Comparison of ENCODE assay signal across 8 mouse cellular contexts in genomic region chr17:28048425-28048824, GRCm38 (mm10). TPM values are rescaled to one million over a fixed set of nuclear protein-coding genes. Genes with fewer than 3 reads are reported as not detected.
DNase-seq lines count a peak whose midpoint lies in the region; ATAC-seq and TF ChIP-seq lines count a peak whose summit lies in the region.

No protein-coding gene starts in this region.

- no peaks in the 10 kb centered on the region for H3K9me3 ChIP-seq in heart, embryonic 11.5 days (replicated peaks; ENCODE audit: control insufficient read depth, low read length)
- H3K9me3 ChIP-seq in E14TG2a.4 (ENCODE audit: low read length): no peaks in the 10 kb centered on the region
- H3K9me3 ChIP-seq in embryonic facial prominence, embryonic 15.5 days (replicated peaks): no peaks in the 10 kb centered on the region
- H3K9me3 ChIP-seq in kidney, embryonic 16.5 days (ENCODE audit: low read length): no peaks in the 10 kb centered on the region
- H3K9me3 ChIP-seq in neural tube, embryonic 12.5 days: no peaks in the 10 kb centered on the region

- H3K4me3 ChIP-seq in heart, embryonic 11.5 days (ENCODE audit: low read depth, low read length): no peak overlapping the region
- H3K4me3 ChIP-seq in E14TG2a.4 (replicated peaks; ENCODE audit: low read length): no peak overlapping the region
- H3K4me3 ChIP-seq in embryonic facial prominence, embryonic 15.5 days (replicated peaks): no peak overlapping the region
- no peak overlapping the region for H3K4me3 ChIP-seq in kidney, embryonic 16.5 days (ENCODE audit: low read length)
- no peak overlapping the region for H3K4me3 ChIP-seq in neural tube, embryonic 12.5 days

- peak; percentile 46; the same call in 1 of the 2 replicates for ATAC-seq in heart, embryonic 11.5 days (replicated peaks; ENCODE audit: insufficient number of reproducible peaks, low FRiP score, low TSS enrichment)
- peak; percentile 71; the same call in 1 of the 2 replicates for ATAC-seq in embryonic facial prominence, embryonic 15.5 days (ENCODE audit: insufficient number of reproducible peaks, low FRiP score, low TSS enrichment, low read depth)
- peak; percentile 56; the same call in 1 of the 2 replicates for ATAC-seq in kidney, embryonic 16.5 days (ENCODE audit: low FRiP score, low TSS enrichment)
- peak; percentile 76; the same call in 1 of the 2 replicates for ATAC-seq in neural tube, embryonic 12.5 days (ENCODE audit: low FRiP score, low read depth)

- TF ChIP-seq CTCF in E14TG2a.4 (conservative IDR thresholded peaks at IDR 0.05; ENCODE audit: low read length): peak; percentile 86

- 47% methylated on average over 4 of the region's 4 CpGs for WGBS in heart, embryonic 11.5 days (ENCODE audit: insufficient replicate concordance)
- WGBS in embryonic facial prominence, embryonic 15.5 days: 48% methylated on average over 4 of the region's 4 CpGs
- WGBS in kidney, embryonic 16.5 days: 41% methylated on average over 4 of the region's 4 CpGs
- 45% methylated on average over 4 of the region's 4 CpGs for WGBS in neural tube, embryonic 12.5 days

- no peaks in the 10 kb centered on the region for H3K27me3 ChIP-seq in heart, embryonic 11.5 days (ENCODE audit: control insufficient read depth, insufficient read depth, low read length)
- 0 out of 2 replicates have a peak, but pooled peaks cover 5% of the 10 kb centered on the region for H3K27me3 ChIP-seq in E14TG2a.4 (ENCODE audit: insufficient read depth, low read length)
- H3K27me3 ChIP-seq in embryonic facial prominence, embryonic 15.5 days: no peaks in the 10 kb centered on the region
- H3K27me3 ChIP-seq in kidney, embryonic 16.5 days (ENCODE audit: insufficient read depth, low read length): no peaks in the 10 kb centered on the region
- H3K27me3 ChIP-seq in neural tube, embryonic 12.5 days (replicated peaks): no peaks in the 10 kb centered on the region

- DNase-seq in heart, adult 9 months (ENCODE audit: low spot score in 2 of 2): no peak
- no peak for DNase-seq in adrenal gland, adult (ENCODE audit: inconsistent age in 2 of 2, low spot score in 1 of 2)
- DNase-seq in right cerebral cortex, adult 2 months (ENCODE audit: low spot score in 2 of 2): no peak

- no peaks in the 10 kb centered on the region; the same call in 1 of the 2 replicates for H3K36me3 ChIP-seq in heart, embryonic 11.5 days (ENCODE audit: control insufficient read depth, insufficient read depth, low read length)
- peaks cover 59% of the 10 kb centered on the region for H3K36me3 ChIP-seq in E14TG2a.4 (ENCODE audit: insufficient read depth, low read length)
- H3K36me3 ChIP-seq in embryonic facial prominence, embryonic 15.5 days: peaks cover 44% of the 10 kb centered on the region
- peaks cover 4% of the 10 kb centered on the region; the same call in 1 of the 2 replicates for H3K36me3 ChIP-seq in kidney, embryonic 16.5 days (ENCODE audit: insufficient read depth, low read length)
- peaks cover 58% of the 10 kb centered on the region for H3K36me3 ChIP-seq in neural tube, embryonic 12.5 days

- no peak overlapping the region for H3K27ac ChIP-seq in heart, embryonic 11.5 days (ENCODE audit: low read depth, low read length)
- H3K27ac ChIP-seq in embryonic facial prominence, embryonic 15.5 days (replicated peaks): no peak overlapping the region
- H3K27ac ChIP-seq in kidney, embryonic 16.5 days (ENCODE audit: low read length): no peak overlapping the region
- no peak overlapping the region for H3K27ac ChIP-seq in neural tube, embryonic 12.5 days

- no peak overlapping the region for H3K4me2 ChIP-seq in heart, embryonic 11.5 days
- H3K4me2 ChIP-seq in embryonic facial prominence, embryonic 15.5 days (replicated peaks): no peak overlapping the region
- H3K4me2 ChIP-seq in kidney, embryonic 16.5 days (replicated peaks; ENCODE audit: low read depth, low read length): no peak overlapping the region
- H3K4me2 ChIP-seq in neural tube, embryonic 12.5 days (replicated peaks): no peak overlapping the region

- no peaks in the 10 kb centered on the region for H3K4me1 ChIP-seq in heart, embryonic 11.5 days (ENCODE audit: control insufficient read depth, insufficient read depth, low read length)
- peaks cover 42% of the 10 kb centered on the region for H3K4me1 ChIP-seq in E14TG2a.4 (replicated peaks; ENCODE audit: low read depth, low read length)
- no peaks in the 10 kb centered on the region; the same call in 1 of the 2 replicates for H3K4me1 ChIP-seq in embryonic facial prominence, embryonic 15.5 days
- no peaks in the 10 kb centered on the region for H3K4me1 ChIP-seq in kidney, embryonic 16.5 days (ENCODE audit: insufficient read depth, low read length)
- H3K4me1 ChIP-seq in neural tube, embryonic 12.5 days: peaks cover 2% of the 10 kb centered on the region

- H3K9ac ChIP-seq in heart, embryonic 11.5 days (ENCODE audit: low read depth, low read length): no peak overlapping the region
- H3K9ac ChIP-seq in embryonic facial prominence, embryonic 15.5 days: no peak overlapping the region
- no peak overlapping the region for H3K9ac ChIP-seq in kidney, embryonic 16.5 days (replicated peaks; ENCODE audit: low read length)
- H3K9ac ChIP-seq in neural tube, embryonic 12.5 days: no peak overlapping the region

RNA-seq across cellular contexts. Expression of gene Tcp11, which starts 32.0 kb away (rescaled TPM):
- polyA plus RNA-seq in heart, embryonic 11.5 days (2014; fragmentation: Nextera tagmentation; extraction: Ambion mirVana): 0.34 and 0.49 TPM in 2 replicates
- polyA plus RNA-seq in embryonic facial prominence, embryonic 15.5 days (2015; fragmentation: Nextera tagmentation; extraction: Ambion mirVana): 4.7 and 9.0 TPM in 2 replicates
- polyA plus RNA-seq in kidney, embryonic 16.5 days (2015; fragmentation: Nextera tagmentation; extraction: Ambion mirVana): 6.4 and 7.6 TPM in 2 replicates
- 1.3 and 1.4 TPM in 2 replicates for polyA plus RNA-seq in neural tube, embryonic 12.5 days (2016; fragmentation: Nextera tagmentation; extraction: Ambion mirVana)
